Mouse (Mus musculus) embryo, embryonic 10.5 days (tissue): ENCODE data around the gene Sec24a.
"Not testable (repeated sequence)": the region's sequence is repeated elsewhere in the genome, so short reads cannot be mapped to it uniquely, and the experiment has no call there.

ENCODE experiments used
- DNase-seq: peaks from one replicate; pipeline ENCODE4 v3.0.0-alpha.2; 2015; ENCODE audit warnings: low spot score

Sec24a gene

GRCm38 (mm10) chr11:51763213-51763907 is at the start of gene Sec24a, which contains the start of gene Sar1b:
TSS of gene Sec24a (minus strand) at chr11:51763634.
TSS of gene Sar1b (plus strand) at chr11:51763687.
- DNase-seq: peak; percentile 86

DNA sequence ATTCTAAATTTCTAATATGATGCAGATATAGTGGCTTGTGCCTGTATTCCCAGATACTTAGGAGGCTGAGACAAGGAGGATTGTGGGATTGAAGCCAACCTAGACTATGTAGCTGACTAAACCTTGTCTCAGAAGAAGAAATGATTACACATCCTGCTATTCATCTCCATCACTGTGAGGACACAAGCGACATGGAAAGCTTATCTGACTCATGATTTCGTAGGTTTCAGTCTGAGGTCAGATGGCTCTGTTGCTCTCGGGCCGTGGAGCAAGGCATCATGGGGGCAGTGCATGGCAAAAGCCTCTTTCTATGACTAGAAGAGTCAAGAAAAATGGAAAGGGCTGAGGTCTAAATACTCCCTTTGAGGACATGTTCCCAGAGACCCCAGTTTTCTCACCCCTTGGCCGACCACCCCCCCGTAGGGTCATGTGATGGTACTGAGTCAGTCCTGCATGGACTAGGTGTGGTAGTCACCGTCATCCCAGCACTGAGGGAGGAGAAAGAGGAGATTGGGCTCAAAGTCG is 48.6 kb upstream of the Sec24a start:
- no peak for DNase-seq

GRCm38 (mm10) chr11:51811230-51811629 is 47.8 kb upstream of the Sec24a start:
- DNase-seq: no peak

- peak; percentile 55 for DNase-seq
Measured at GRCm38 (mm10) chr11:51809632-51810224, 46.3 kb upstream of the Sec24a start.

GRCm38 (mm10) chr11:51807108-51807879 is 43.9 kb upstream of the Sec24a start:
- DNase-seq: no peak

DNA sequence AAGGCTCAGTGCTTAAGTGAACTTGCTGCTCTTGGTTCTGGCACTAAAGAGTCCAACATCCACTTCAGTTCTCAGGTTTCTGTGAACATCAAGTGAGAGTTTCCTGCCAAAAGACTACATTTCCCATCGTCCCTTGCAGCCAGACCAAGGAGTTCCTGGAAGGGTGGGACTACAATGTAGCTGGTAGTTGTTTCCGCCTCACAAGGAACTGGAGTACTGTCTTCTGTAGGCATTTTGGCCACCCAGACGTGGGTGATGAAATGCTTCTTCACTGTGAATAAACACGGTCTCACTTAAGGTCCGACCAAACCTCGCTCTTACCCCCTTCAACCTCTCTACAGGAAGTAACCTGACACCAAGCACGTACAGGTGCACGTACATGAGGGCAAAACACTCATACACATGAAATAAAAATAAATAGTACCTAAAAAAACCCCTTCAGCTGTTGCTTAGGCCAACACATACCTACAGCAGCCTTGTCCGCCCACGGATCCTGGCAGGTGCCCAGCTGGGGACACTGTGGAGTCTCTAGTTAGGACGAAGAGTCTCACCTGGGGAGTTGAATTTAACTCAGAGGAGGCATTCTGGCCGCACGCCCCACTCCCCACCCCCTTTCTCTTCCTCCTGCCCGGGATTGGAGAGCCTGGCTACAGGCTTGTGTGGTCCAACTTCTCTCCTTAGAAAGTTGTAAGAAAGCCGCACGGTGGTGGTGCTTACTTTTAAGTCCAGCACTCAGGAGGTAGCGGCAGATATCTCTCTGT is 42.0 kb upstream of the Sec24a start:
- peak; percentile 88 for DNase-seq

- DNase-seq: no peak
Measured at GRCm38 (mm10) chr11:51800634-51801325, 37.3 kb upstream of the Sec24a start.

DNA sequence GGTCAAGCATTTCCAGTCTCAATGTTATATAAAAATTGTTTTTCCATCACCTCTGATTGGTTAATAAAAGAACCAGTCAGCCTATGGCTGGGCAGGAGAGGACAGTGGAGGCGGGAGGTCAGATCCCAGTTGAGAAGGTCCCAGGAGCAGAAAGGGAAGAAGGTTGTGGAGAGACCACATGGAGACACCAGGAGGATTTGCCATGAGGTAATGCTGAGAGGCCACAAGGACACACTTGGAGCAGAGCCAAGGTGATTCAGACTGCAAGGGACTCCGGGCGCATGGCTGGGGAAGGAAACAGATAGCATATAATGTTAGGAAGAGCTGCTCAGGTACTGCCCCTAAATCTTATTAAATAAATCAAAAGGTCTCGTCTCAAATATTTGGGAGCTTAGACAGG is 32.8 kb upstream of the Sec24a start:
- no peak for DNase-seq

DNA sequence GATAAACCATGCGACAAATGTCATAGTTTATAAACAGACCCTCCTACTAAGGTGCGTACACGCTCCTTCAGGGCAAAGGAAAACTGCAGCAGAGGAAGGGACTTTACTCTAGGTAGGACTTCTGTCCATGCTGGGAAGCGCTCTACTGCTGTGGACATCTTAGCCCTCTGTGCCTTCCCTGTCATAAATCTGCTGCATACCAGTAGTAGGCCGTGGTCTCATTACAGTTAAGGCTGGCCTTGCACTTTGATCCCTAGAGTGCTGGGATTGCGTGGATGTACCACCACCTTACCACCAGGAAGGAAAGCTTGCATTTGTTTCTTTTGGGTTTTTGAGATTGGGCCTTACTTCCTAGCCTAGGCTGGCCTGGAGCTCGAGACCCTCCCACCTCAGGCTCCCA is 27.2 kb upstream of the Sec24a start:
- DNase-seq: no peak

GRCm38 (mm10) chr11:51789735-51790134 is 26.3 kb upstream of the Sec24a start:
- not testable (repeated sequence) for DNase-seq

DNA sequence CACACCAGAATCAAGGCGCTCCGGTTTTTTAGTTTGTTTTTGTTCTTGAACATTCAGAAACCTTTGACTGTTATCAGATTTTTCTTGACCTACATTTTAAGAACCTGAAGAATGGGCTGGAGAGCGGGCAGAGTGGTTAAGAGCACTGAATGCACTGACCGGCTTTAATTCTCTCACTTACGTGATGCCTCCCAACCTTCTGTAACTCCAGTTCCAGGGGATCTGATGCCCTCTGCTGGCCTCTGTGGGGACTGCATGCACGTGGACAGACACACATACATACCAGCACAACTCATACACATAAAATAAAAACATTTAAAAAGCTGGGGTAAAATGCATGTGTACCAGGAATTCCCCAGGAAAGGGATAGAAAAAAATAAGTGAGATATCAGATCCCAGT is 22.5 kb upstream of the Sec24a start:
- peak; percentile 56 for DNase-seq

DNA sequence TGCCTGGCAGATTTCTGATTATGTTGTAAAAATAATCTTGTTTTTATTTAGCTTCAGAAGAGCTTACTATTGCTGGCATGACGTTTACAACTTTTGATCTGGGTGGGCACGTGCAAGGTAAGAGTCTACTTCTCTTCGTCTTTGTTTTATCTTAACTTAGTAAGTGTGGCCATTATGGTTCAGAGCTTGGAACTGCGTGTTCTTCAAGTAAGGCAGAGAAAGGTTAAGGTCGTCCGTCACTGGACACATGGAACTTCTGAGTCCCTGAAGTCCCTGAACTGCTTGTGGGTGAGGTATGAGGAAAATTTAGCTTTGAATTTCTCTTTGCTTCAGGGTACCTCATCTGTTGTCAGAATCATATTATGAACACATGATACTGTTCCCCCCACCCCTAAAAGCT is 19.3 kb upstream of the Sec24a start:
- no peak for DNase-seq

- DNase-seq: no peak
Measured at GRCm38 (mm10) chr11:51780773-51781267, 17.4 kb upstream of the Sec24a start.

- DNase-seq: no peak
Measured at GRCm38 (mm10) chr11:51777478-51777877, 14.0 kb upstream of the Sec24a start.

DNA sequence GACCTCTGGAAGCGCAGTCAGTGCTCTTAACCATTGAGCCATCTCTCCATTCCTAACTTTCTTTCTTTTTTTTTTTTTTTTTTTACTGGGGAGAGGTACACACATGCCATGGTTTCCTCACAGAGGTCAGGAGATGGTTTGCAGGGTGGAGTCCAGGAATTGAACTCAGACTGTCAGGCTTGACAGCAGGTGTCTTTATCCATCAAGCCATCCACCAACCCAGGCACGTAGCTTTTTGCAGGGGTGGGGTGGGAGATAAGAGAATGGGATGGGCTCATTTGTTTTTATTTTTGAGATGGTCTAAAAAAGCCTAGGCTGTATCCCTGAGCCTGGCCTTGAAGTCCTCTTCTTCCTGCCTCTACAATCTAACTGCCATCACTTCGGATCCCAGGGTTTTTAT is 12.1 kb upstream of the Sec24a start:
- DNase-seq: no peak

- no peak for DNase-seq
Measured at GRCm38 (mm10) chr11:51768296-51768695, 4.9 kb upstream of the Sec24a start.

DNA sequence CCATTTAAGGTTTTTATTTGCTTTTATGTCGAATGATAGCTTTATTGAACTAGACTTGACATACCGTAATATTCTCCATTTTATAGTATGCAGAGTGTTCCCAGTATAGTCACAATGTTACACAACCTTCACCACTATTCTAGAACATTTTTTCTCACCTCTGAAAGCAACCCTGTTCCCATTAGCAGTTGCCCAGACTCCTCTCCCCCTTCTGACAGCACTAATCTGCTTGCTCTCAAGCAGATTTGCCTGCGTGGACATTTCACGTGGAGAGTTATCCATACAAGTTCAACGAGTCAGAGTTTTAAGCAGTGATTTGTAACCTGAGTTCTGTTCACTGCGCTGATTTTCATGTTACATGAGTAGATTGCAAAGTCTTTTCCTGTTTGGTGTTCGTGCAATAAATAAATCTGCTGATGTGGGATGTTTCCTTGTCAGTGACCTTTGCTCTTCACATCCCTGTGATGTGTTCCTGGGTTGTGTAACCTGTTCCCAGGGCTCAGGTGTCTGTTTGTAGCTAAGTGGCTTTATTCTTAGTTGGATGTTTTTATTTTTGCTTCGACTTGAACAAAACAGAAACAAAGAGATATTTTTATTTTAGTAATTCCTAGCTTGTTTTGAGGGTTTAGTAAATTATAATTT is 4.3 kb upstream of the Sec24a start:
- no peak for DNase-seq

DNA sequence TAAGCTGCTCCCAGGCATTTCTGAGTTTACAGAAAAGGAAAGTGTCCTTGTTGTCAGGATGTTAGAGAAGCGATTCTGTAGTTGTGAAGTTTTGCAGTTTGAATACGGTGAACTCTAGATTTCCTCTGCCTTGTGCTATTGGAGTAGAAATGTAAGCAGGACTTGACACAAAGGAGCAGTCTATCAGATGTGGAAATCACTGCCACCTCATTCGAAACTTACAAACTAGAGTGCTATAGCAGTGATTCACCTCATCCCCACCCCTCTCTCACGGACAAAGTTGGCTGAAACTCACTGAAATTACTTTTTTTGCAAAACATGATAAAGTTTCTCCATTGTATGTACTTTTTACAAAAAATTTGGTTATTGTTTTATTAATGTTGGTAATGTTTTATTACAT is 1.4 kb upstream of the Sec24a start:
- DNase-seq: no peak

DNA sequence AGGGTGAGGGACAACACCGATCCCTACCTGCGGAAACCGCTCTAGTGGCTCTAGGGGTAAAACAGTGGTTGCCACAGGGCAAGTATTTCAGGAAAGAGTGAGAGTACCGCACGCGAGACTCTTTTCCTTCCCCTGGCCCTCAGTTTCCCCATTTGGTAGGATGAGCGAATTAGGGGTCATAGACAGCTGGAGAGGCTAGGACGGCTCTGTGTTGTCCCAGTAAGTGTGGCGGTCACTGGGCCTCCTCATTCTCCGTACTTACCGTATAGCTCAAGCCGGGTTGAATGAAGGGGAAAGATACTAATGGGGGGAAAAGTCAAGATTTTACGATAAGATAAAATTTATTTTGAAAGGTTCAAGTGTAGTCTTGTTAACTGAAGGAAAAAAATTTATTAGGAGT is 521 bp upstream of the Sec24a start:
- no peak for DNase-seq

GRCm38 (mm10) chr11:51761241-51761640 is 2.2 kb downstream of the Sec24a start:
- no peak for DNase-seq
